Mouse (Mus musculus) gastrocnemius, adult 2 months (tissue): ENCODE data around the gene Angptl6. TPM values are rescaled to one million over a fixed set of nuclear protein-coding genes. Genes with fewer than 3 reads are reported as not detected.

Source experiments
- DNase-seq: peaks from one replicate; pipeline ENCODE4 v3.0.0; 2022
- H3K27ac ChIP-seq: fragments of 200-600 bp; 2 replicates; pipeline ENCODE4 v1.8.1; 2022; ENCODE audit warnings: mild to moderate bottlenecking
- H3K4me3 ChIP-seq: fragments of 200-600 bp; 2 replicates; pipeline ENCODE4 v1.8.1; 2022; ENCODE audit warnings: mild to moderate bottlenecking, moderate library complexity
- CTCF ChIP-seq: fragments of 200-600 bp; IDR thresholded peaks from 2 replicates; pipeline ENCODE4 v1.8.1; 2022; ENCODE audit warnings: antibody characterized with exemption, mild to moderate bottlenecking, moderate library complexity
- intact Hi-C: fragments of 180-260 bp; cut with DNase I; formaldehyde crosslinking; loops from one replicate; pipeline ENCODE4 v1.15.1; 2025
- long read RNA-seq, 2 experiments: library from polyadenylated mRNA; stranded (forward); transcript quantifications; one replicate each; pipeline ENCODE4 v2.0.0; 2021
- total RNA-seq, 2 experiments: library from RNA; stranded (reverse); gene quantifications; 2 replicates each; pipeline ENCODE4 v1.2.3; 2021

Angptl6 gene
- 1 to 10 TPM; 5.1 to 7.0 TPM for total RNA-seq
- long read RNA-seq, experiment 1, partial matches to known transcripts: 18 of 18 reads
- long read RNA-seq, experiment 1, other reads (novel, unspliced or antisense): 0 of 18 reads
- long read RNA-seq, experiment 2, partial matches to known transcripts: 17 of 18 reads
- long read RNA-seq, experiment 2, other reads (novel, unspliced or antisense): 1 of 18 reads

- intact Hi-C loops: no loop called here
These were observed at the start of gene Angptl6 for GRCm38 (mm10) chr9:20879097-20879792. Gene Angptl6 (minus strand): TSS chr9:20879727.

GRCm38 (mm10) chr9:20923258-20923657 lies 43.7 kb upstream of the Angptl6 start:
- intact Hi-C loops: no loop called here
- no peak for DNase-seq
- TF ChIP-seq CTCF: no peak
- H3K4me3 ChIP-seq: no peak overlapping the region
- no peak overlapping the region for H3K27ac ChIP-seq

More at GRCm38 (mm10) chr9:20879097-20879792, at the start of gene Angptl6:
- no peak for TF ChIP-seq CTCF
- peak within 1 kb of the TSS; percentile 98 for H3K27ac ChIP-seq
- DNase-seq: no peak
- H3K4me3 ChIP-seq: peak within 1 kb of the TSS; percentile 81

- TF ChIP-seq CTCF: peak; percentile 61
- Histone ChIP-seq H3K27ac (no peak overlapping the region), H3K4me3 (no peak overlapping the region)
- intact Hi-C loops: no loop called here
- no peak for DNase-seq
These were observed 36.6 kb upstream of the Angptl6 start for GRCm38 (mm10) chr9:20916160-20916559.

- DNase-seq: no peak
- no peak for TF ChIP-seq CTCF
- intact Hi-C loops: no loop called here
- Histone ChIP-seq H3K4me3 (no peak overlapping the region), H3K27ac (no peak overlapping the region)
These were observed 30.4 kb upstream of the Angptl6 start for GRCm38 (mm10) chr9:20909948-20910347.

- H3K27ac ChIP-seq: no peak overlapping the region
- H3K4me3 ChIP-seq: no peak overlapping the region
- DNase-seq: no peak
- intact Hi-C loops: no loop called here
- TF ChIP-seq CTCF: no peak
These were observed 22.6 kb upstream of the Angptl6 start for GRCm38 (mm10) chr9:20902174-20902491.

GRCm38 (mm10) chr9:20901466-20902173 lies 22.1 kb upstream of the Angptl6 start:
- intact Hi-C loops: loop anchor here (1.0 to 2.0 kb wide), 3 partner anchors 99 to 236 kb away; no protein-coding TSS in a partner anchor
- H3K27ac ChIP-seq: 0 out of 2 replicates have a peak overlapping the region, but pooled peaks have one; percentile 25
- DNase-seq: no peak
- peak overlapping the region; percentile 28; the same call in 1 of the 2 replicates for H3K4me3 ChIP-seq
- peak; percentile 74 for TF ChIP-seq CTCF

- peak; percentile 92 for DNase-seq
- intact Hi-C loops: loop anchor here (5.0 kb wide), 1 partner anchor 174 kb away; the partner anchor contains the start of genes Fdx1l and Gm49373
- TF ChIP-seq CTCF: peak; percentile 100
- Histone ChIP-seq H3K4me3 (peak within 1 kb of the TSS; percentile 98), H3K27ac (peak within 1 kb of the TSS; percentile 92)
These were observed 19.1 kb upstream of the Angptl6 start, which contains the start of gene Eif3g for GRCm38 (mm10) chr9:20898511-20899073. Gene Eif3g (minus strand): TSS chr9:20898623.

- peak overlapping the region; percentile 98 for H3K4me3 ChIP-seq
- no peak for TF ChIP-seq CTCF
- intact Hi-C loops: loop anchor here (5.0 kb wide), 1 partner anchor 174 kb away; the partner anchor contains the start of genes Fdx1l and Gm49373
- no peak for DNase-seq
- peak overlapping the region; percentile 92 for H3K27ac ChIP-seq
These were observed 18.4 kb upstream of the Angptl6 start for GRCm38 (mm10) chr9:20897736-20898510.

- intact Hi-C loops: loop anchor here (5.0 kb wide), 1 partner anchor 177 kb away; the partner anchor contains the start of genes Fdx1l and Gm49373
- Histone ChIP-seq H3K4me3 (no peak overlapping the region), H3K27ac (no peak overlapping the region)
- TF ChIP-seq CTCF: no peak
- DNase-seq: no peak
These were observed 15.9 kb upstream of the Angptl6 start for GRCm38 (mm10) chr9:20895382-20895781.

GRCm38 (mm10) chr9:20894629-20895028 lies 15.1 kb upstream of the Angptl6 start:
- intact Hi-C loops: loop anchor here (5.0 kb wide), 1 partner anchor 178 kb away; the partner anchor contains the start of genes Fdx1l and Gm49373
- Histone ChIP-seq H3K4me3 (no peak overlapping the region), H3K27ac (no peak overlapping the region)
- no peak for DNase-seq
- TF ChIP-seq CTCF: no peak

- no peak overlapping the region for H3K27ac ChIP-seq
- no peak overlapping the region for H3K4me3 ChIP-seq
- TF ChIP-seq CTCF: no peak
- intact Hi-C loops: no loop called here
- DNase-seq: no peak
These were observed 14.2 kb upstream of the Angptl6 start for GRCm38 (mm10) chr9:20893590-20894343.
